In genomic region chr7:101395471-101395870, GRCm38 (mm10) we compare ENCODE assay signal across 12 mouse cellular contexts. TPM values are rescaled to one million over a fixed set of nuclear protein-coding genes. Genes with fewer than 3 reads are reported as not detected.
DNase-seq lines count a peak whose midpoint lies in the region; ATAC-seq and TF ChIP-seq lines count a peak whose summit lies in the region.
"Had no signal": no experiment of that assay in that cellular context is flagged by ENCODE, and none has a peak within 500 bp of the region (broad histone marks: within the 10 kb centered on the region; RNA-seq: fewer than 3 reads in every experiment).

No protein-coding gene starts in this region.

- no peaks in the 10 kb centered on the region for H3K27me3 ChIP-seq in heart, adult 2 months (ENCODE audit: control insufficient read depth, insufficient read depth, low read length)
- H3K27me3 ChIP-seq in midbrain, embryonic 11.5 days (ENCODE audit: control insufficient read depth, insufficient read depth, low read length) = no peaks in the 10 kb centered on the region; the same call in 1 of the 2 replicates
- H3K27me3 ChIP-seq in midbrain, embryonic 13.5 days = no peaks in the 10 kb centered on the region
- H3K27me3 ChIP-seq in intestine, embryonic 15.5 days (replicated peaks) = no peaks in the 10 kb centered on the region
- no peaks in the 10 kb centered on the region for H3K27me3 ChIP-seq in stomach, embryonic 16.5 days (ENCODE audit: control insufficient read depth, insufficient read depth, low read length)
- H3K27me3 ChIP-seq: forebrain, embryonic 15.5 days had no signal

- H3K9me3 ChIP-seq in midbrain, embryonic 11.5 days (ENCODE audit: control insufficient read depth, low read length) = no peaks in the 10 kb centered on the region
- H3K9me3 ChIP-seq in midbrain, embryonic 13.5 days = no peaks in the 10 kb centered on the region
- no peaks in the 10 kb centered on the region for H3K9me3 ChIP-seq in intestine, embryonic 15.5 days
- H3K9me3 ChIP-seq in stomach, embryonic 16.5 days (replicated peaks; ENCODE audit: control insufficient read depth, low read length) = no peaks in the 10 kb centered on the region
- H3K9me3 ChIP-seq: forebrain, embryonic 15.5 days had no signal

- no peaks in the 10 kb centered on the region for H3K79me2 ChIP-seq in heart, adult 2 months (replicated peaks; ENCODE audit: control insufficient read depth, insufficient read depth, low read length)

- intact Hi-C loops in heart, adult 2 months (cut with DNase I) = no loop called here

- H3K9ac ChIP-seq in heart, adult 2 months (ENCODE audit: low read depth, low read length) = no peak overlapping the region; the same call in 1 of the 2 replicates
- no peak overlapping the region for H3K9ac ChIP-seq in midbrain, embryonic 11.5 days (ENCODE audit: low read length)
- H3K9ac ChIP-seq in midbrain, embryonic 13.5 days (replicated peaks) = no peak overlapping the region
- H3K9ac ChIP-seq in intestine, embryonic 15.5 days = peak overlapping the region; percentile 50
- H3K9ac ChIP-seq in stomach, embryonic 16.5 days (ENCODE audit: low read length) = peak overlapping the region; percentile 75
- H3K9ac ChIP-seq: forebrain, embryonic 15.5 days had no signal

- peaks cover 16% of the 10 kb centered on the region for H3K4me1 ChIP-seq in heart, adult 2 months (ENCODE audit: control insufficient read depth, insufficient read depth, low read length)
- H3K4me1 ChIP-seq in midbrain, embryonic 11.5 days (ENCODE audit: control insufficient read depth, insufficient read depth, low read length) = peaks cover 10% of the 10 kb centered on the region
- peaks cover 21% of the 10 kb centered on the region for H3K4me1 ChIP-seq in midbrain, embryonic 13.5 days (replicated peaks)
- H3K4me1 ChIP-seq in intestine, embryonic 15.5 days (replicated peaks) = peaks cover 28% of the 10 kb centered on the region
- peaks cover 43% of the 10 kb centered on the region for H3K4me1 ChIP-seq in stomach, embryonic 16.5 days (ENCODE audit: control insufficient read depth, insufficient read depth, low read length)
- H3K4me1 ChIP-seq: forebrain, embryonic 15.5 days had no signal

- DNase-seq in heart, adult 2 months = peak in 1 of 2 experiments; percentile 42
- no peak for DNase-seq in heart, adult 8-10 months (ENCODE audit: low spot score)
- DNase-seq in midbrain, embryonic 11.5 days (ENCODE audit: low spot score, missing footprints) = peak; percentile 28
- DNase-seq in right cerebral cortex, postnatal 36 days (ENCODE audit: low spot score in 2 of 2) = no peak
- DNase-seq: retina, postnatal 1 day had no signal

- no peak for TF ChIP-seq CTCF in heart, adult 2 months (IDR thresholded peaks at IDR 0.05)

- WGBS in heart, adult 2 months = 54% methylated on average over 2 of the region's 2 CpGs
- WGBS in midbrain, embryonic 11.5 days = 91% methylated on average over 2 of the region's 2 CpGs
- WGBS in midbrain, embryonic 13.5 days = 84% methylated on average over 2 of the region's 2 CpGs
- WGBS in intestine, embryonic 15.5 days = 39% methylated on average over 2 of the region's 2 CpGs
- 40% methylated on average over 2 of the region's 2 CpGs for WGBS in stomach, embryonic 16.5 days

- no peak overlapping the region; the same call in 1 of the 2 replicates for H3K4me3 ChIP-seq in heart, adult 2 months
- H3K4me3 ChIP-seq in midbrain, embryonic 11.5 days (ENCODE audit: low read depth, low read length) = no peak overlapping the region
- H3K4me3 ChIP-seq in midbrain, embryonic 13.5 days (replicated peaks) = no peak overlapping the region
- H3K4me3 ChIP-seq in intestine, embryonic 15.5 days (replicated peaks) = peak overlapping the region; percentile 39
- H3K4me3 ChIP-seq in stomach, embryonic 16.5 days (replicated peaks; ENCODE audit: low read length) = peak overlapping the region; percentile 53
- H3K4me3 ChIP-seq: forebrain, embryonic 15.5 days had no signal

- no peak for TF ChIP-seq POLR2A in heart, adult 2 months (IDR thresholded peaks at IDR 0.05; ENCODE audit: insufficient read depth, low read depth, low read length)

- peak overlapping the region; percentile 81 for H3K27ac ChIP-seq in heart, adult 2 months
- H3K27ac ChIP-seq in midbrain, embryonic 11.5 days (ENCODE audit: low read depth, low read length) = no peak overlapping the region
- H3K27ac ChIP-seq in midbrain, embryonic 13.5 days = no peak overlapping the region
- H3K27ac ChIP-seq in intestine, embryonic 15.5 days = peak overlapping the region; percentile 58
- peak overlapping the region; percentile 98 for H3K27ac ChIP-seq in stomach, embryonic 16.5 days (ENCODE audit: low read length)
- H3K27ac ChIP-seq: forebrain, embryonic 15.5 days had no signal

- TF ChIP-seq EP300 in heart, adult 2 months (IDR thresholded peaks at IDR 0.05; ENCODE audit: insufficient read depth, low read depth, low read length) = no peak

- H3K4me2 ChIP-seq in midbrain, embryonic 11.5 days = no peak overlapping the region
- no peak overlapping the region for H3K4me2 ChIP-seq in midbrain, embryonic 13.5 days (replicated peaks)
- H3K4me2 ChIP-seq in intestine, embryonic 15.5 days (replicated peaks) = peak overlapping the region; percentile 58
- H3K4me2 ChIP-seq in stomach, embryonic 16.5 days (ENCODE audit: low read depth, low read length) = peak overlapping the region; percentile 59
- H3K4me2 ChIP-seq: forebrain, embryonic 15.5 days had no signal

- no peaks in the 10 kb centered on the region for H3K36me3 ChIP-seq in heart, adult 2 months (ENCODE audit: control insufficient read depth, insufficient read depth, low read length)
- no peaks in the 10 kb centered on the region for H3K36me3 ChIP-seq in midbrain, embryonic 11.5 days (ENCODE audit: control insufficient read depth, insufficient read depth, low read length)
- H3K36me3 ChIP-seq in midbrain, embryonic 13.5 days = no peaks in the 10 kb centered on the region
- H3K36me3 ChIP-seq in intestine, embryonic 15.5 days = peaks cover 39% of the 10 kb centered on the region
- H3K36me3 ChIP-seq in stomach, embryonic 16.5 days (ENCODE audit: control insufficient read depth, insufficient read depth, low read length) = peaks cover 31% of the 10 kb centered on the region
- H3K36me3 ChIP-seq: forebrain, embryonic 15.5 days had no signal

- ATAC-seq in midbrain, embryonic 11.5 days (ENCODE audit: low FRiP score) = no peak
- ATAC-seq in midbrain, embryonic 13.5 days = no peak
- ATAC-seq in intestine, embryonic 15.5 days = no peak
- ATAC-seq in stomach, embryonic 16.5 days (ENCODE audit: insufficient read depth, low FRiP score) = peak; percentile 27; the same call in 1 of the 2 replicates
- no peak for ATAC-seq in granulocyte monocyte progenitor cell, adult 5-6 weeks (replicated peaks; ENCODE audit: poor library complexity, severe bottlenecking)
- ATAC-seq: CD4-positive, CD25-positive, alpha-beta regulatory T cell, adult 4 months; forebrain, embryonic 15.5 days had no signal

RNA-seq across cellular contexts. Expression of gene Gm45837, which starts 15.2 kb away (rescaled TPM):
- not detected for total RNA-seq in heart, adult 2 months (2021)
- not detected in 2 replicates for polyA plus RNA-seq in heart, adult 2 months (2012; rRNA removed)
- total RNA-seq in heart, adult 8-10 months (2022) = 1 to 10 TPM in 2 of 4 experiments, not detected in 2; 3.7 to 4.3 TPM
- not detected in 2 replicates for polyA plus RNA-seq in midbrain, embryonic 11.5 days (2014; fragmentation: Nextera tagmentation; extraction: Ambion mirVana)
- not detected in 2 replicates for polyA plus RNA-seq in midbrain, embryonic 13.5 days (2015; fragmentation: Nextera tagmentation; extraction: Ambion mirVana)
- polyA plus RNA-seq in intestine, embryonic 15.5 days (2015; fragmentation: Nextera tagmentation; extraction: Ambion mirVana) = 3.5 and 5.7 TPM in 2 replicates
- 5.4 and 5.7 TPM in 2 replicates for polyA plus RNA-seq in stomach, embryonic 16.5 days (2015; fragmentation: Nextera tagmentation; extraction: Ambion mirVana)
- total RNA-seq in granulocyte monocyte progenitor cell, adult 5-6 weeks (2014; fragmentation: Nextera tagmentation) = not detected in 2 replicates
- total RNA-seq in granulocyte monocyte progenitor cell, adult 5-6 weeks (2017) = 2.6 TPM in 1 of 2 replicates, not detected in the other
- polyA plus RNA-seq: forebrain, embryonic 15.5 days; hindbrain, embryonic 11.5 days had no signal

RNA-seq across cellular contexts. Expression of gene Pde2a, which starts 26.0 kb away (rescaled TPM):
- total RNA-seq in heart, adult 2 months (2021) = 10 to 100 TPM; 56.0 to 57.1 TPM
- 41.6 and 57.0 TPM in 2 replicates for polyA plus RNA-seq in heart, adult 2 months (2012; rRNA removed)
- total RNA-seq in heart, adult 8-10 months (2022) = 10 to 100 TPM; 46.1 to 58.6 (median 52.8) TPM
- polyA plus RNA-seq in midbrain, embryonic 11.5 days (2014; fragmentation: Nextera tagmentation; extraction: Ambion mirVana) = 11.1 and 13.0 TPM in 2 replicates
- polyA plus RNA-seq in midbrain, embryonic 13.5 days (2015; fragmentation: Nextera tagmentation; extraction: Ambion mirVana) = 16.6 and 18.9 TPM in 2 replicates
- polyA plus RNA-seq in intestine, embryonic 15.5 days (2015; fragmentation: Nextera tagmentation; extraction: Ambion mirVana) = 15.4 and 16.6 TPM in 2 replicates
- 16.0 and 19.0 TPM in 2 replicates for polyA plus RNA-seq in stomach, embryonic 16.5 days (2015; fragmentation: Nextera tagmentation; extraction: Ambion mirVana)
- 15.8 and 21.1 TPM in 2 replicates for total RNA-seq in granulocyte monocyte progenitor cell, adult 5-6 weeks (2014; fragmentation: Nextera tagmentation)
- 23.1 and 28.5 TPM in 2 replicates for total RNA-seq in granulocyte monocyte progenitor cell, adult 5-6 weeks (2017)

RNA-seq across cellular contexts. Expression of gene Arap1, which starts 47.6 kb away (rescaled TPM):
- total RNA-seq in heart, adult 2 months (2021) = 10 to 100 TPM; 30.1 to 32.6 TPM
- polyA plus RNA-seq in heart, adult 2 months (2012; rRNA removed) = 55.9 and 68.5 TPM in 2 replicates
- total RNA-seq in heart, adult 8-10 months (2022) = 10 to 100 TPM; 27.2 to 40.0 (median 28.4) TPM
- 10.8 and 11.2 TPM in 2 replicates for polyA plus RNA-seq in midbrain, embryonic 11.5 days (2014; fragmentation: Nextera tagmentation; extraction: Ambion mirVana)
- 6.2 and 7.8 TPM in 2 replicates for polyA plus RNA-seq in midbrain, embryonic 13.5 days (2015; fragmentation: Nextera tagmentation; extraction: Ambion mirVana)
- polyA plus RNA-seq in intestine, embryonic 15.5 days (2015; fragmentation: Nextera tagmentation; extraction: Ambion mirVana) = 56.3 and 58.4 TPM in 2 replicates
- 105 and 111 TPM in 2 replicates for polyA plus RNA-seq in stomach, embryonic 16.5 days (2015; fragmentation: Nextera tagmentation; extraction: Ambion mirVana)
- total RNA-seq in granulocyte monocyte progenitor cell, adult 5-6 weeks (2014; fragmentation: Nextera tagmentation) = 59.2 and 81.5 TPM in 2 replicates
- total RNA-seq in granulocyte monocyte progenitor cell, adult 5-6 weeks (2017) = 27.4 and 64.6 TPM in 2 replicates

Comparison
In these comparisons a context has a peak if more than half of its experiments do, and no peak if none do; other contexts are left out.
1. H3K27ac ChIP-seq: peak in heart, adult 2 months (single experiment), intestine, embryonic 15.5 days (single experiment) and stomach, embryonic 16.5 days (single experiment); none in midbrain, embryonic 11.5 days (single experiment) and midbrain, embryonic 13.5 days (single experiment).
2. H3K4me3 ChIP-seq: peak in intestine, embryonic 15.5 days (single experiment) and stomach, embryonic 16.5 days (single experiment); none in heart, adult 2 months (single experiment), midbrain, embryonic 11.5 days (single experiment) and midbrain, embryonic 13.5 days (single experiment).
3. H3K9ac ChIP-seq: peak in intestine, embryonic 15.5 days (single experiment) and stomach, embryonic 16.5 days (single experiment); none in heart, adult 2 months (single experiment), midbrain, embryonic 11.5 days (single experiment) and midbrain, embryonic 13.5 days (single experiment).
4. H3K4me2 ChIP-seq: peak in intestine, embryonic 15.5 days (single experiment) and stomach, embryonic 16.5 days (single experiment); none in midbrain, embryonic 11.5 days (single experiment) and midbrain, embryonic 13.5 days (single experiment).